Mouse (Mus musculus): ENCODE results near the gene Ypel3.

Gene Ypel3

DNA sequence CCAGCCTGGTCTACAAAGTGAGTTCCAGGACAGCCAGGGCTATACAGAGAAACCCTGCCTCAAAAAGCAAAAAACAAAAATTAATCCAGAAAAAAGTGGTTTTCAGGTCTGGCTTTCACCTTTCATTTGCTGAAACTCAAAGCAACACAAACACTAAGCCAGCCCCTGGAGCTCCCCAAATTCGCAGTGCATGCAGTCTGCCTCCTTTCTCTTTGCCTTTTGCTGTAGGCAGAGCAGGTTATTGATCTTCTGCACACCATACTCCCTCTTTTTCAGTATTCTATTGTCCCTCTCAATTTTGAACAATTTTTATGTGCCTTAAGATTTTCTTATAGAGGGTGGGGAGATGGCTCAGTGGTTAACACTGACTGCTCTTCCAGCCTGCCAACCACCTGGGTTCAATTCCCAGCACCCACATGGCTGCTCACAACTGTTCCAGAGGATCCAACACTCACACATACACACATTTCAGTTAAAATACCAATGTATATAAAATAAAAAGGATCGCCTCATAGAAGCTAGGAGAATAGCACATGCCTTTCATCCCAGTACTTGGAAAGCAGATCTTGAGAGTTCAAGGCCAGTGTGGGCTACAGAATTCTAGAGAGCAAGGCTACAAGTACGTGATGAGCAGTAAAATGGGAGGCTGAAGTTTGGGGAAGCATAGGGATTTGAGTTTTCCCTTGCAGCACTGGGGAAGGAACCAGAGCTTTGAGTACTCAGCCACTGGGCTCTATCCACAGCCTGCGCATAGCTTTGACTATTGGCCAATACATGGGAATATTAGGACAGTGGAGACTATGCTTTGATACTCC lies 16.9 kb downstream of the Ypel3 start:
- DNase-seq (ENCODE audit: low read depth) = no peak

DNA sequence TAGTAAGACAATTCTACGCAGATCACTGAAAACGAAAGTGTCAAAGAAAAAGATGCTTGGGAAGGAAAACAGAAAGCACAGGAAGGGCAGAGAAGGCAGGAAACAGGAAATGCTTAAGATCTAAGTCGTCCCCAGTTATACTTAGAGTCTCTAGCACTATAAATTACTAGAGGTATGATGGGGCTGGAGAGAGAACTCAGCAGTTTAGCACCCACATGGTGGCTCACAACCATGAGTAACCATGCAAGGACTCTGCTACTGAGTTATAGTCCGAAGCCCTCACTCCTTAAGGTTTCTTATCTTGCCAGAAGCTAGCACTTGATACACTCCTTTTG lies 17.5 kb downstream of the Ypel3 start:
- peak; percentile 73 for DNase-seq (ENCODE audit: low read depth)

DNA sequence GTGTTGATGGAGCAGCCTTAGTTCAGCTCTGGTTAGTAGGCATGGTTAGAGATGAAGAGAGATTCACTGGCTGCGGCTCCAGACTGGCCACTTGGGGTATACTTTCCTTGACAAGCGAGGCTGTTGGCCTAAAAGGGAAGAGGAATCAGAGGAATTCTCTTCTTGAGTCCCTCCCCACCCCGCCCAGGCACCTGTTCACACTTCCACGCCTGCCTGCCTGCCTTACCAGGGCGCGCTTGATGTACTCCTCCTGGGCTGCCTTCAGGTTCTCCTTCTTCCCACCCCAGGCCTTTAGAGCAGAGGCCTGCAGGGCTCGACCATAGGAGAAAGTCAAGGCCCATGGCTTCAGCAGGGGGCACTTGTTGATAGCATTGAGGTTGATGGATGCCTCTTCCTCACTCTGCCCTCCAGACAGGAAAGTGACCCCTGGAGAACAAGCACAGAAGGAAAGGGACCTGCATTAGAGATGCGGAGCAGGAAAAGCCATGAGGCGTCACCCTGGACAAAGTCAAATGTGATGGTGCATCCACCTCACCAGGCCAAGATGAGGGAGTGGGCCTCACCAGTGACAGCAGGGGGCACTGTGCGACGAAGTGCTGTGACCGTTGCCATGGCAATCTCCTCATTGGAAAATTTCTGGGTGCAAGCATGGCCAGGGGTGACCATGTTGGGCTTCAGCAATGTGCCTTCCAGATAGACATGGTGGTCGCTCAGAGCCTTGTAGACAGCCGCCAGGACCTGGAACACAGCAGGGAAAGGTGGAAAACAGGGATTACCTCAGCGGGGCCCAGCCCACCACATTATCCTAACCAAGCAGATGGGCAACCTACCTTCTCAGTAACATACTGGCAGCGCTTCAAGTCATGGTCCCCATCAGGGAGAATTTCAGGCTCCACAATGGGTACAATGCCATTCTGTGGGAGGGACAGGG lies 18.9 kb downstream of the Ypel3 start:
- DNase-seq (ENCODE audit: low read depth) = no peak

DNA sequence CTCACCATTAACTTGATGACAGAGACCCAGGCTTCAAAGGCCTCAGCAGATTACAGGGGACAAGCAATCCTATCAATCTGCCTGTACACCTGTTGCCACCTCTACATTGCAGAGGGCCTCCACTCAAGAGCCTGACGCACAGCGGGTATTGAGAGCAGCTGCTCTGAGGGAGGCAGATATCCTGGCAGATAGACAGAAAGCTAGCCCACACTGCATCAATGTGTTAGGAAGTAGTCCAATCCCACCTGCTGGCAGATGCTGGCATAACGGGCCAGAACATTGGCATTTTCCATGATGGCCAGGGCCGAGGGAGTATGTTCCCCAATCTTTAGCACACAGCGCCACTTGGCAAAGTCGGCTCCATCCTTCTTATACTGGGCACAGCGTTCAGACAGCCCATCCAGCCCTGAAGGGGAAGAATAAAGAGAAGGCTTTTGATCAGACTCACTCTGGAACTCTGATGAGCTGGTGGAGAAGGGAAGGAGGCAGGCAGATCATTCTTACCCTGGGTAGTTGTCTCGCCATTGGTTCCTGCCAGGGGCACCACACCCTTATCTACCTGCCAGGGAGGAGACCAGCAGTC lies 19.7 kb downstream of the Ypel3 start:
- peak; percentile 60 for DNase-seq (ENCODE audit: low read depth)

DNA sequence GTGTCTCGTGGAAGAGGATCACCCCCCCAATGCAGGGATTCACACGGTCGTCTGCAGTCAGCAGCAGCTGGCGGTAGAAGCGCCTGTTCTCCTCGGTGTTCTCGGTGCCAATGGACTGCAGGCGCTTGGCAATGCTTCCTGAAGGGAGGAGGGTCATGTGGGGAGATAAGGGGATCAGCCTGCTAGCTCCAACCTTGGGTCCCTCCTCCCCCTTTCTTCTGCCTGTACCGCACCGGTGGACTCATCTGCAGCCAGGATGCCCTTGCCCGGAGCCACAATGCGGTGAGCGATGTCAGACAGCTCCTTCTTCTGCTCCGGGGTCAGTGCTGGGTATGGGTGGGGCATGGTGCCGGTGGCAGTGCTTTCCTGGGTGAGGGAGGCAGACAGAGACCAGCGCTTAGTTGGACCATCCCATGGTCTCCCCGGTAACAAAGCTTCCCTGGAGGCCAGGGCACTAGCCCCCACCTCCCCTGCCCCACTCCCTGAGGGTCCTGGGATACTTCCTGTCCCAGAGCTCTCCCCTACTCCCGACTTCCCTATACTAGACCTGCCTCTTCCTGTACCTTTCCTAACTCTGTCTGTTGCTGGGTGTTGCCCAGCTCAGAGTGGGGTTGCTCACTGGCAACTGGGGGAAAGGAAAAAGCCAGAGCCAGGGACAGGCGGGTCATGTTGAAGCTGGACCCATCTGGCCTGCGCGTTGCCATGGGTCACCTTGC lies 20.8 kb downstream of the Ypel3 start, which contains the start of gene Fam57b:
Fam57b (plus strand) TSS at position 258 of the 716 bp plus-strand sequence.
- no peak for DNase-seq (ENCODE audit: low read depth)

DNA sequence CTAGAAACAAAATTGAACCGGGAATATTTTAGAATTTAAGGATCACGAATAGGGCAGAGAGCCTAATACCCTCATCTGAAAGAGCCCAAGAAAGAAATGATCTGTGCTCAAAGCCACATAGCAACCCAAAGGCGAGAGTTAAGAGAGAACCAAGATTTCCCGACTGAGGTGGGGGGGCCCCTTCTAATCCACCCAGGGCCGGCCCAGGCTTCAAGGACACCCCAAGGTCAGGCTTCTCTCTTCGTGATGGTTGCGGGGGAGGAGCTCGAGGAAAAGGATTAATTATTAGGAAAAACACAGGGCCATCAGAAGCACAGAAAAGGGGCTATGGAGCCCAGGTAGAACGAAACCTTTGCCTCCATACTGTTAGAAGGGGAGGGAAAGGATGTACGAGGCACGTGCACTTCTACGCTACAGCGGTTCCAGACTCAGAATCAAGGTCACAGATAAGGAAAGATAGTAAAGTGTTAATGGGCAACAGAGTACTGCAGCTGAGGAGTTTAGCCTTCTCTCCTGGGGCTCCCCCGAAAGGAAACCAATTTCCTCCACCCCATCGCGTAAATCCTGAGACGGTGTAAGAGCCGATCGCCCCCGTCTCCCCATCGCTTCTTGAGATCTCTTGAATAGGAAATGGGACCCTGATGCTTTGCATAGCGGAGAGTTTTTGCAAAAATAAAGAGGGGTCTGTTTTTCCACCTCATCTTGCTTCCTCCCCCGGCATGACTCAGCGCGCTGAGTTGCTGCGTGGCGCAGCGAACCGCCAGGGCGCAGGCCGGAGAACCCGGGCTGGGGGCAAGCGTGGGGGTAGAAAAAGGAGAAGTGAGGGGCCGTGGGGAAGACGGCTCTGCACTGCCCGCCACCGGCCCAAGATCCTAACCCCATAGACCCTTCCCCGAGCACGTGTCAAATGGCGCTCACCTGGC lies 21.6 kb downstream of the Ypel3 start:
- DNase-seq (ENCODE audit: low read depth) = peak; percentile 60

DNA sequence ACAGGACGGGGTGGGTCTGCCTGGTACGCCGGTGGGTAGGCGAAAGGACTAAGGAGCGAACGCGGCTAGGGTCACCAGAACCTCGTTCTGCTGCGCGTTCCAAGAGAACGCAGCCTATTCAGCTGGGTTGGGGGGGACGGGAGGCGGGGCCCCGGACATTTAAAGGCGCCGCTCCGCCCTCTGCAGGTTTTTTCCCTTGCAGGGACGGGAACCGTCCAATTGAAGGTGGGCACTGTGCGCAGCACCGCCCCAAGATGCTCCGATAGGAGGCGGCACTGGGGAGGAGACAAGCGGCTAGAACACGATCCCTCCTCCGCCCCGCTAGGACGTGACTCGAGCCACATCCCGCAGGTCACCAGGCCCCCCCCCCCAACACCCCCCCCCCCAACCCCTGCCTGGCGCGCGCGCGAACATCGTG lies 22.3 kb downstream of the Ypel3 start:
- DNase-seq (ENCODE audit: low read depth) = peak; percentile 97

DNA sequence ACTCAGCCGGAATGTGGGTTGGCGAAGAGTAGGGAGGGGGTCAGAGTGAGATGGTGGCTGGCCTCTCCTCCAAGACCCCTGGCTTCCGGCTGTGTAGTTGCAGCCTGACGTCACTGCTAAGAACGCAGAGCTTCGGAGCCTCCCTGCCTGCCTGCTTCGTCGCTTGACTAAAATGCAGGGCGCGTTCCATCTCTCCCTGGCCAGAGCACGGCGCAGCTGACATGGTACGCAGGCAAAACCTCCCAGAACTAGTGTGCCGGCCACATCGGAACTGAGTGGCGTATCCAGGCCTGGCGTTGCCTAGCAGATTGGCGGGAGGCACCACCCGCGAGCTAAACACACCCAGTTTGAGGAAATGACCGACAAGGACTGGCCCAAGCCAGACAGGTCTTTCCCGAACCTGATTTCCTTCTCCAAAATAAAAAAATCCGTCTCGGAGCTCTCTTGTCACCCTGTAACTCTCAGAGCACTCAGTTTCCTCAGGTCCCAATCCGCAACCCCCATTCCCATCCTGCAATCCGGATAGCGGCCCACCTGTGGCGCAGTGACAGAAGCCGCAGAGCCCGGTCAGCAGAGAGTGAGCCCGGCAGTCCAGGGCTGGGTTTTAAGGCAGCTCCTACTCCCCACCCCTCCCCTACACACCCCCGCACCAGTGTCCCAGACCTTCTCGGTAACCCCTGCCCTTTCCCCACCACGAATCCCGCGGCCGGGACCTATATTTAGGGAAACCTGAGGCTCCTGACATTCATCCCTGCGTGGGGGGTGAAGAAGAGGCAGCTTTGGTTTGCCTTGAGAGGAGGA lies 22.9 kb downstream of the Ypel3 start:
- peak; percentile 90 for DNase-seq (ENCODE audit: low read depth)

DNA sequence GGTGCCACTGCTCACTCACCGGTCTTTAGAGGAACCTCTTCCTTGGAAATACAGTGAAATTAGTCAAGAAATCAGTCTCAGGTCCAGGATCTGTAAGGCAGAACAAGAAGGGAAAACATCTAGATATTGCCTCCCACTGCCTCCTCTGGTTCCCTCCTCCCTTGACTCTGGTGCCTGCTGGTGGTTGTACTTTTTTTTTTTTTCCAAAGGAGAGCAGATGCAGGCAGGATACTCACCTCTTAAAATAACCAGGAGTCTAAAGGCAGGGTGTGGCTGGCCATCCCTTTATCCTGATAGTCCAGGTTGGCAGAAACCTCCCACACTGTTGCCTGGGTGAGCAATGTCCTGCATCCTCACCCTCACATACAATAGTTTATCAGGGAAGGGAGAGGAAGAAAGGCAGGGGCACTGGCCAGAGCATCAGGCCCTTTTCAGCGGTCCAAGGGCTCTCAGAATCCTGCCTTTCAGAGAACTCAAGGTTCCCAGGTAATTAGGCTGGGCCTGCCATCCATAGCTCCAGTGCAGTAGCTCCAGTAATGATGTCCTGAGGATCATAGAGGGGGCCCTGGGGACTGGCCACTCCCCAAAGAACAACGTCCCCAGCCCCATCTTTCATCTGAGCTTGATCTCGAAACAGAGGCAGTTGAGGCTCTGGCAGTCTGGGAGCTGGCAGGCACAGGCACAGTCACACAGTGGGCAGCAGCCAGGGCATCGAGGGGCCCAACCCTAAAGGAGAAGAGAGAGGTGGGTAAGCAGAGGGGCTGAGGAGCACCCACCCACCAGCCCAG lies 23.7 kb downstream of the Ypel3 start:
- DNase-seq (ENCODE audit: low read depth) = no peak

DNA sequence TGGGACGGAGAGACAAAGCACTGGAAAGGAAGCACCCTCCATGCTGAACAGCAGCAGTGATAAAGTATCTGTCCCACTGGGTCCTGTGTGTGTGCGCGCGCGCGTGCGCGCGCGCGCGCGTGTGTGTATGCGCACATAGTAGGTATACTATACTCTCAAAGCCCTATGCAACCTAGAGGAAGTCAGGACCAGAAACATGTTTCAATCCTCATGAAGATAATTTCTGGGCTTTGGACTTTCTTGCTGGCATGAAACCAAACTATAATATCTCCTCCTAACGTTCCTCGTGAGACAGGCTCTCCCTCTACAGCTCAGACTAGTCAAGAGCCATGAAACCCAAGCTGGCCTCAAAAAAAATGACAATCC lies 24.3 kb downstream of the Ypel3 start:
- no peak for DNase-seq (ENCODE audit: low read depth)

DNA sequence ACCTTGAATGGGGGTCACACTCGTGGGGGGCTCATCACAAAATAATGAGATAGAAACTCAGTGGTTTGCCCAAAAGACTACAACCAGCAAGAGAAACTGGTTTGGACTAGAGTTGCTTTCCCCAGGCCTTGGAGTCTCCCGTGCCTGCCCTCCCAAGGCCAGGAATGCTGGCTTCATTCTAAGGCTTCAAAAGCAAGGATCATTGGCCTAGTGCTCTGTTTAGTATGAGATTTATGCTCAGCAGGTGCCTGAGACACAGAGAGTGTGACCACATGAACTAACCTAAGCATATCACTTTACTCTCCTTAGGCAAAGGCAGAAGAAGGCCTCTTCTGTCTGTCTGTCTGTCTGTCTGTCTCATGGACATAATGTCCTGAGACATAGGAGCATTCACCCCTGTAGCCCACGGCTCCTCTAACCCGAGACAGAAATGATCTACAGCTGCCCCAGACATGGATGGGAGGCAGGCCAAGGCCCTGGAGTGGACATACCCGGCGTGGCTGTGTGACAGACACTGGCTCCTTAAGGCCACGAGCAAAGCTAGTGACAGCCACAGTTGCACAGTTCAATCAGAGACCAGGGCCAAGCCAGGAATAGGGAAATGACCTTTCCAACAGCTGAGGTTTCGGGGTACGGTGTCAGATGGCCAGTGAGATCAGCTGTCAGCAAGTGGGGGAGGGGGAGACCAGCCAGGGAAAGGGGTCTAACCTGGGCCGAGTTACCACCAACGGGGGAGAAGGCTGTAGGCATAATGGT lies 25.6 kb downstream of the Ypel3 start:
- DNase-seq (ENCODE audit: low read depth) = no peak

DNA sequence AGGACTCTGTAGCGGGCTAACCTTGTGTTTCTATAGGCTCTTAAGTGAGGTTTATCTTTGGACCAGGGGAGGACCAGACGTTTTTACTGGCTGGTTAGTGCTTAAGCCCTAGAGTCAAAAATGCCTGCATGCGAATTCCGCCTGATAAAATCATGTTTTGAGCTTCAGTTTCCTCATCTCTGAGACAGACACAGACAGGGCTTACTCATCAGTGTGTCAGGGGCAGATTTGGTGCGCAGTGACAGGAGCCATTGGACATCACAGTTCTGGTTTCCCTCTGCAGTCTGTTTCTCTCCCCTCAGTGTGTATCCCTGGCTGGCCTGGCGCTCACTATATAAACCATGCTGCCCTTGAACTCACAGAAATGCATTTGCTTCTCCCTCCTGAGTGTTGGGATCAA lies 26.4 kb downstream of the Ypel3 start:
- DNase-seq (ENCODE audit: low read depth) = no peak

DNA sequence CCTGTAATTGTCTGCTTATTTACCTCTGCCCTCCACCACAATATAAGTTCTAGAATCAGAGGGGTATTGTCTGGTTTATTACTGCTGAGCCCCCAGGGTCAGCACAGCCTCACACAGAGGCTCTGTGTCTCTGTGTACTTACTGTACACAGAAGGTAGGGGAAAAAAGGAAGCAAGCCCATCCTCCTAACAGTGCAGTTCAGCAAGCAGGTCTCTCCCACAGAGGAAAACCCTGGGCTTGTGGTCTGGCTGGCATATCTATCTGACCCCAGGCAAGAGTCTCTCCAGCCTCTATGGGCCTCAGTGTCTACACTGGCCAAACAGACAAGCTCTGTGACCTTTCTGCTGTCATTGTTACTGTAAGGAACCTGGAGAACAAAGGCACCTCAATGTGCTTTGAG lies 27.0 kb downstream of the Ypel3 start:
- no peak for DNase-seq (ENCODE audit: low read depth)

DNA sequence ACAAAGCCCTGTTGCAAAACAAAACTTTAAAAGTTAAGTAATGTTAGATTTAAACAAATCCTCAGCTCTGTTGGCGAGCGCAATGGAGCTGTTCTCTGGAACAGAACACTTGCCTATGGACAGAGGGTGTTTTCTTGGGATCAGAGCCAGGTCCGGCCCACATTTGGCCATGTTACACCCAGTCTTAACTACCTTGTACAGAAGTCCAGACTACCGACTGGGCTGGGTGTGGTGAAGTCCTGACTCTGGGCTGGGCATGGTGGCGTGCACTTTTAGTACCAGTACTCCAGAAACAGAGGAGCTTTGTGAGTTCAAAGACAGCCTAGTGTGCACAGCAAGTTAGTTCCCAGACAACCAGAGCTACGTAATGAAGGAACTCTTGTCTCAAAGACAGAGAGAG lies 30.2 kb downstream of the Ypel3 start:
- DNase-seq (ENCODE audit: low read depth) = no peak

DNA sequence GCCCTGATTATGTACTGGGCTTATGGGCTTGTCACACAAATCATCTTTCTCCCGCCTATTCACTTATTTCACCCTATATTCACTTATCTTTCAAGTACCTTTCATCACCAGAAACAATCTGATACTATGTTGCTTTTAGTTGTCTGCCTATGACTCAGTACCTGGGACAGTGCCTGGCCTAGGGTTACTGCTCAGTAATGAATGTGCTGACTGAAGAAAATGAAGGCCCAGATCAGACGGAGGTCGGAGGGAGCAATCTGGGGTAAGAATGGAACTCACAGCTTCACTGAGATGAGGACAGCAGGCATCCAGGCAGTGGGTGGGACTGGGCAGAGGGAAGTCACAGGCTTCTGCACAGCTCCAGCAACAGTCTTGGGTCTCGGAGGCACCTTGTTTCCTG lies 30.6 kb downstream of the Ypel3 start:
- no peak for DNase-seq (ENCODE audit: low read depth)

DNA sequence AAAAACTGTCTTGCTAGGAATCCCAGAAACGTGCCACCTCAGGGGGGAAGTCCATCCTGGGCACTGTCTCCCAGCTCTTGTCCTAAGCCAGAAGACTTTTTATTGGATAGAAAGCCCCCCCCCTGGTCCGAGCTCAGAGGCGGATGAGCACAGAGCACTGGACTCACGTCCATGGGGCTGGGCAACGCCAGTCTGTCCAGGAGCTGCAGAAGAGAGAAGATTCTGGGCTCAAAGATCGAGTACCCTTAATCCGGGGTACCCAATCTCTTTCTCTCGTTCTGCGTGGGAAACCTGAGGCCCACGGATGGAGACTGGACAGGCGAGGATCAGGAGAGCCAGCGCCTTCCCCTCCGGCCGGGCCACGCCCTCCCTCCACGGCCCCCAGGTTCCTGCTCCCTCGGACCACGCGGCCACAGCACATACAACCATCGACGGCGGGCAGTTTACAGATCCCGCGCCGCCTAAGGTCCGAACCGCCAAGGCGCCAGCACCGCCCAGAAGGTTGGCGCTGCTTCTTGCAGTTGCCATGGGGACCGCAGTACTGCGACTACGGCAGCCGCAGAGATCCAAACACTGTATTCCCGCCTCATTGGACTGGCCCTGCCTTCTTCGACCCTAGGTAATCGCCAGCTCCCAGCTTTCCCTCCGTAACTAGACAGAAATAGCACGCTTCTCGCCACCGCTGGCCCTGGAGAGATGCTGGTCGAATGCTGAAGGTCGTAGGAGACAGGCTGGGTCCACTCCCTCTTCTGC lies 32.1 kb downstream of the Ypel3 start:
- no peak for DNase-seq (ENCODE audit: low read depth)

DNA sequence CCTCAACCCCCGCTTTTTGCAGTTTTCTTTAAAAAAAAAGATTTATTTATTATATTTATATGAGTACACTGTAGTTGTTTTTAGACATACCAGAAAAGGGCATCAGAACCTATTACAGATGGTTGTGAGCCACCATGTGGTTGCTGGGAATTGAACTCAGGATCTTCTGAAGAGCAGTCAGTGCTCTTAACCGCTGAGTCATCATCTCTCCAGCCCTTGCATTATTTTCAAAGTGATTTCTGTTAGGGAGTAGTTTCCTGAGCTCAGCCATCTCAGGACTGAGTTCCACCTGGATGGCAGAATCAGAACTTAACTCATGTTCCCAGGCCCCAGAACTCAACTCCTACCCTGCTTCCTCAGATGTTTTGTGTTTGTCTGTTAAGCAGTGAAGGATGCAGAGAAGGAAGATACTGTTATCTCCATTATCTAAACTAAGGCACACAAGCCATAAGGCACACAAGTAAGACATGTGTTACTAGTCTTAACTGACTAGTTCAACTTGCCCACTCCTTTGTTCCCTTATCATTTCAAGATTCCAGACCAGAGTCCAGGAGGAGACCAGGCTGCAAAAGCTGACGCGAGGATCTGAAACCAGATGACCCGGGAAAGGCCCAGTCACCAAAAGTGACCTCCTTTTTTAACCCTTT lies 33.1 kb downstream of the Ypel3 start:
- DNase-seq (ENCODE audit: low read depth) = no peak
